Mouse (Mus musculus) gastrocnemius, adult 8-10 months (tissue): ENCODE measurements around the gene Rere. TPM values are rescaled to one million over a fixed set of nuclear protein-coding genes. Genes with fewer than 3 reads are reported as not detected.

Experiments used
- DNase-seq, 2 experiments: peaks; one replicate each; pipeline ENCODE4 v3.0.0; 2022; ENCODE audit warnings: low spot score in 2 of 2
- total RNA-seq, 4 experiments: library from RNA; stranded (reverse); gene quantifications; 2 replicates each; pipeline ENCODE4 v1.2.4; 2022

The Rere gene
- total RNA-seq, result 10 to 100 TPM; 53.7 to 93.1 (median 66.0) TPM

GRCm38 (mm10) chr4:150281018-150281761 lies at the start of gene Rere:
Gene Rere, plus strand, starts transcription at chr4:150281646.
- peak; percentile 97 to 98 for DNase-seq

GRCm38 (mm10) chr4:150231871-150232270 lies 49.6 kb upstream of the Rere start:
- peak in 1 of 2 experiments; percentile 61 for DNase-seq

GRCm38 (mm10) chr4:150234599-150235327 lies 46.7 kb upstream of the Rere start:
- DNase-seq, result no peak

GRCm38 (mm10) chr4:150235585-150235984 lies 45.9 kb upstream of the Rere start:
- no peak for DNase-seq

GRCm38 (mm10) chr4:150236031-150236430 lies 45.4 kb upstream of the Rere start:
- no peak for DNase-seq

GRCm38 (mm10) chr4:150236521-150237481 lies 44.6 kb upstream of the Rere start, which contains the start of gene Eno1:
Gene Eno1, plus strand, starts transcription at chr4:150236721.
- DNase-seq, result peak; percentile 93

GRCm38 (mm10) chr4:150237636-150238361 lies 43.6 kb upstream of the Rere start:
- no peak for DNase-seq

- no peak for DNase-seq
Observed at GRCm38 (mm10) chr4:150238433-150239086, 42.9 kb upstream of the Rere start.

GRCm38 (mm10) chr4:150239087-150239480 lies 42.4 kb upstream of the Rere start:
- no peak for DNase-seq

- DNase-seq, result no peak
Observed at GRCm38 (mm10) chr4:150239503-150239902, 41.9 kb upstream of the Rere start.

GRCm38 (mm10) chr4:150239951-150240368 lies 41.5 kb upstream of the Rere start:
- DNase-seq, result peak; percentile 71 to 72

- no peak for DNase-seq
Observed at GRCm38 (mm10) chr4:150240381-150240886, 41.0 kb upstream of the Rere start.

GRCm38 (mm10) chr4:150241708-150242107 lies 39.7 kb upstream of the Rere start:
- DNase-seq, result no peak

GRCm38 (mm10) chr4:150242745-150243144 lies 38.7 kb upstream of the Rere start:
- no peak for DNase-seq

- peak; percentile 67 to 85 for DNase-seq
Observed at GRCm38 (mm10) chr4:150245876-150246275, 35.6 kb upstream of the Rere start.

GRCm38 (mm10) chr4:150248009-150248408 lies 33.4 kb upstream of the Rere start:
- DNase-seq, result peak in 1 of 2 experiments; percentile 61

- DNase-seq, result no peak
Observed at GRCm38 (mm10) chr4:150248917-150249316, 32.5 kb upstream of the Rere start.

GRCm38 (mm10) chr4:150249731-150250270 lies 31.6 kb upstream of the Rere start:
- DNase-seq, result no peak

GRCm38 (mm10) chr4:150250549-150251422 lies 30.7 kb upstream of the Rere start:
- no peak for DNase-seq
